Mouse (Mus musculus) c-Kit-positive CD71-positive TER-119-negative erythroid progenitor cells, embryonic 14.5 days (primary cell): ENCODE data around the gene Gusb.

Experiments
- DNase-seq: peaks from one replicate; pipeline ENCODE4 v3.0.0-alpha.2; 2013; ENCODE audit warnings: low read depth

Gene Gusb

DNA sequence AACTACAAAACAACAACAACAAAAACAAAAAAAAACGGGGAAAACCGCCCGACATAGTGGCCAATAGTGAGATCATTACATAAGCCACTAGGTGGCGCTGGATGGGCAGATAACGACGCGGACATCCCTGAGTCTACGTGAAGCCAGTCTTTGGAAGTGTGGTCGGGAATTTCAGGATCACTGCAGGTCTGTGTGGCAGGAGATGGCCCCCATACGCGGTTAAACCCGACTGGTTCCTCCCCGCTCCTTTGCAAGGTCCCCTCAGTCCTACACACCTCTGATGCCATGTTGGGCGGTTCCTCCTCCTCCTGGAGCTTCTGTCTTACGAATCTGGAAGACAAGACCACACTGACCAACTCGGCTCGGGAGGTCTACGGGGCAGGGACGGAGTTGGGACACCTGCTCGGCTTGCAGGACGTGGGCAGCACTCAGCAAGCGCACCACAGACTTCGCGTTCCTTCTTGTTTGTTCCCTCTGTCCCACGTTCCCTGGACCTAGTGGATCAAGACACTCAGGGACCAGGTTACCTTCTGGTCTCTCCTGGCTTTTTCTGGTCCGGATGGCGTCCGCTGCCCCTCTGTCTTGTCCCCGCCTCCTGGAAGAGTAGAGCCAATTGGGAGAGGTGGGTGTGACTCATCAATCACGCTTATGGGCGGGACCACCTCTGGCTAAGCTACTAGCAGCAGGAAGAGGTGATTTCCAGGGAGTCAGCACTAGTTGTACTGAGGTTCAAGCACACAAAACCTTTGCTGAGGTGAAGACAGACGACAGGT, 21.1 kb upstream of the Gusb start:
- DNase-seq = peak; percentile 88

GRCm38 (mm10) chr5:130023067-130023766, 20.4 kb upstream of the Gusb start:
- DNase-seq = no peak

DNA sequence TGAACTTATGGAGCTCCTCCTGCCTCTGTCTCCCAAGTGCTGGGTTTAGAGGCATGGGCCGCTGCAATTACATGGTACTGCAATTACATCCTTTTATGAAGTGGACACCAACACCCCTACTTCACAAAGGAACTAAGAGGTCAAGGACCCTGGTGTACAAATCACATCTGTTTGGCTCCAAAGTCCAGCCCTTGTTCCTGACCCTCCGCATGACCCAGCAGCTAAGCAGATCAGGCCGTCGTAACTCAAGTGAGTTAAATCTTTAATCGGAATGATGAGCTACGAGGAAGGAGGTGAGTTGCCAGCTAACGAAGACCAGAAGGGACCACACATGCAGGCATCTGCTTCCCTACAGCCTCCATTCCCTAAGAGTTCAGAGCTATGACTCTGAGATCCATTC, 19.5 kb upstream of the Gusb start:
- DNase-seq = no peak

DNA sequence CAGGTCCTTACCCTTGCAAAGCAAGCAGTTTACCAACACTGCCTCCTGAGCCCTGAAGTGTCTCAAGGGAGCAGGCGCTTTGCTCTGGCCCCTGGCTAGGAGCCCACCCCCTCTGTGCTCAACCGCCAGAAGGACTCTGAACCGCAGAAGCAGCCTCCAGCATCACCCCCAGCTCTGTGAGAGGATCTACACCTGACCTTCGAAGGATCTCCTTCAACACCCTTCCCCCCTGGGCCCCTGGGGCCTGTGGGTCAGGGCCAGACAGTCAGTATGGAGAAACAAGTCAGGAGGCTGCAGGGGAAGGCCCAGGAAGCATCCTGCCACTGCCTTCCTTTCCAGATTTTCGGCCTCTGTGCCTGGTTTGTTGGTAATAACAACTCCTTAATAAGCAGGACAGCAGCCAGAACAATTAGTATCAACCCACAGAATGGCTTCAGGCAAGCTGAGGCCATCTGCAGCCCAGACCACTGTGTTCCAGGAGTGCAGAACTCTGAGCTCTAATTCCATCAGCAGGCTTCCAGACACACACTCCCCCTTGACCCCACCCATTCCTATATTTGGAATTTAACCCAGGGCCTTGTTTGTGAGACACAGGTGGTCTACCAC, 18.6 kb upstream of the Gusb start:
- DNase-seq = no peak

DNA sequence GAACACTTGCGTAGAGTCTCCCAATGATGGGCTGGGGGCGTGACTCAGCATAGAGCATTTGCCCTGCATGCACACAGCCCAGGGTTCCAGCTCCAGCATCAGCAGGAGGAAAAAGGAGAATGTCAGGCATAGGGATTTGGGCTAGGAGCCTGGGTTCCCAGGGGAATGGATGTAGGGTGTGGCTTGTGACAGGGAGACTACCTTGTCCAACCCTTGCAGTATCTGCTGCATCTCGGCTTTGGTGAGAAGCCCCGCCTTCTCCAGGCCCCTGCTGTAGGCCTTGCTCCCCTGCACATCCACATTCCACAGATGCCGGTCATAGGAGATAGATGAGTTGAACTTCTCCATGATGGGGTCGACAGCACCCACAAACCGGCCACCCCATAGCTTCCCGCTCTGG, 16.6 kb upstream of the Gusb start:
- DNase-seq = no peak

DNA sequence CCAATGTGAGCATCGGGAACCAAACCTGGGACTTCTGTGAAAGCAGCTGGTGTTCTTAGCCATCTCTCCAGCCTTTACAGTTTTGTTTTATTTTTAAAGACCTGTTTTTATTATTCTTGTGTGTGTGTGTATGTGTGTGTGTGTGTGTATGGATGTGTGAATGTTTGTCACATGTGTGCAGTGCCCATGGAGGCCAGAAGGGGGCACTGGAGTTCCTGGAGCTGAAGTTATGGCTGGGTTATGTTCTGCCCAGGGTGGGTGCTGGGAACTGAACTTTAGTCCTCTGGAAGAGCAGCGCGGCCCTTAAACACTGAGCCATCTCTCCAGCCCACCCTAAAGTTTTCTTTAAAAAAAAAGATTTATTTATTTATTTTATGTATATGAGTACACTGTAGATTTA, 12.3 kb upstream of the Gusb start:
- no peak for DNase-seq

- DNase-seq = no peak
These were observed 8.1 kb upstream of the Gusb start for GRCm38 (mm10) chr5:130010961-130011360.

DNA sequence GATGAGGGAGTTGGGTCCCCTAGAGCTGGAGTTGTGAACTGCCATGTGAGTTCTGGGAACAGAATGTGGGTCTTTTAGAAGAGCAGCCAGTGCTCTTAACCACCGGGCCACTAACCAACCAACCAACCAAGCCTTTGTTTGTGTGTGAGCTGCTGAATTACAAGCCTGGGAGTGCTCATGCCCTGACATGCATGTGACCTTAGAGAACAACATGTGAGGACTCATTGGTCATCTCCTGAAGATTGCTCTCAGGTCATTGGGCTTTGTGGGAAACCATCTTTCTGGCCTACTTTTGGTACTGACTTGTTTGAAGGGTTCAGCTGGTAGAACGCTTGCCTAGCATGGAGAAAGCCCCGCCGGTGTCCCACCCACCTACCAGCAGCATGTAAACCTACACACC, 6.9 kb upstream of the Gusb start:
- no peak for DNase-seq

GRCm38 (mm10) chr5:130008034-130008590, 5.3 kb upstream of the Gusb start:
- DNase-seq = no peak

- DNase-seq = no peak
These were observed 4.5 kb upstream of the Gusb start for GRCm38 (mm10) chr5:130007344-130007743.

GRCm38 (mm10) chr5:130003229-130003628, 380 bp upstream of the Gusb start:
- no peak for DNase-seq

DNA sequence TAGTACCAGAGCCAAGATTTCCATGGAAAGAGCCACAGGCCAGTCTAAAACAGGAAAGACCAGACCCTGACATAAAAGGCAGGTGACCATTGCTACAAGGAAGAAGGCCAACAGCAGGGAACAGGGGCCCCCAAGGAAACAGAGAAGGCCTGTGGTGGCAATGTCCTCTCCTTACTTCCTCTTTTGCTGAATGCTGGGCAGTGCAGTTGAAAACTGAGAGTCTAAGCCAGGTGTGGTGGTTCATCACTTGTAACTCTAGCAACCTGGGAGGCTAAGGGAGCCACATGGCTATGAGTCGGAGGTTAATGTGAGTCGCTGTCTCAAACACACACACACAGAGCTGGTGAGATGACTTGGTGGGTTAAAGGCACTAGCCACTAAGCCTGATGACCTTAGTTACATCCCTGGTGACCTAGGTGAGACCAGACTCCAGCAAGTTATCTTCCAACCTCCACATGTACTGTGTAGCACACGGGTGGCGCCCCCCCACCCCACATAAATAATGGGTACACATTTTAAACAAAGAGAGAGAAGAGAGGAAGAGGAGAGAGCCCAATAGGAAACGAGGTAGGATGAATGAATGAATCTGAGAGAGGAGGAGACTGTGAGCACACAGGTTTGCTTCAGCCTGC, 1.4 kb downstream of the Gusb start:
- no peak for DNase-seq

- no peak for DNase-seq
These were observed 2.1 kb downstream of the Gusb start for GRCm38 (mm10) chr5:130000735-130001134.

GRCm38 (mm10) chr5:129999097-129999496, 3.8 kb downstream of the Gusb start:
- DNase-seq = peak; percentile 62

GRCm38 (mm10) chr5:129997700-129998099, 5.1 kb downstream of the Gusb start:
- no peak for DNase-seq

- DNase-seq = no peak
These were observed 7.9 kb downstream of the Gusb start for GRCm38 (mm10) chr5:129994989-129995388.

DNA sequence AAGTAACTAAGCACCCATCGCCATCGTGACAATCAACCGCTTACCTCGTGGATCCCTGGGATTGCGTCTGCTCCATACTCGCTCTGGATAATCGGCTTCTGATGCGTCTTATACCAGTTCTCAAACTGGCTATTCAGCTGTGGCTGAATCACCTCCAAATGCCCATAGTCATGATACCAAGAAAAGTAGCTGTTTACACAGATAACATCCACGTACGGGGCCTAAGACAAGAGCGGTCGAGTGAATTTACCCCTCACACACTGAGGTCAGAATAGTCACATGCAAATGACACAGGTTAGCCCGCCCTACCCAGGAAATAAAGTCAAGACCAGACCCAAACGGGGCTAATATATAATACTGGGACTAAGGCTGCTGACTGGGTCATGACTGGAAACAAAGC, 9.5 kb downstream of the Gusb start:
- no peak for DNase-seq

- DNase-seq = no peak
These were observed 11.0 kb downstream of the Gusb start for GRCm38 (mm10) chr5:129991898-129992297.

- no peak for DNase-seq
These were observed 13.5 kb downstream of the Gusb start for GRCm38 (mm10) chr5:129989376-129989775.

DNA sequence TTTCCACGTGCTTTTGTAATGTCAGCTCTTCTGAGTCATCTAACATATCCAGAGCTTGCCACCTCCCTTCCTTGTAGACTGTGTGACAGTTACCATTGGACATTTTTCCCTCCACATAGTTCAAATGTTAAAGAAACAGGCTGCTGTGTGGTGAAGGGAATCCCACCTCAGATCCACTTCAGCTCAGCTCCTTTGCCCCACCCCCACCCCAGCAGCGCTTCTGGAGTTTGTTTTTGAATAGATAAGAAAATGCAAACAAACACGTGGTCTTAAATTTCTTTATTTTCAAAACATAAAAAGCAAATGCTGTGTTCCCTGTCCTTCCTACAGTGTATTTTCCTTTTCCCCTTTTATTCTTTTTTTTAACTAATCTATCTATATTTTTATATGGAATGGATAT, 22.6 kb downstream of the Gusb start:
- DNase-seq = no peak

DNA sequence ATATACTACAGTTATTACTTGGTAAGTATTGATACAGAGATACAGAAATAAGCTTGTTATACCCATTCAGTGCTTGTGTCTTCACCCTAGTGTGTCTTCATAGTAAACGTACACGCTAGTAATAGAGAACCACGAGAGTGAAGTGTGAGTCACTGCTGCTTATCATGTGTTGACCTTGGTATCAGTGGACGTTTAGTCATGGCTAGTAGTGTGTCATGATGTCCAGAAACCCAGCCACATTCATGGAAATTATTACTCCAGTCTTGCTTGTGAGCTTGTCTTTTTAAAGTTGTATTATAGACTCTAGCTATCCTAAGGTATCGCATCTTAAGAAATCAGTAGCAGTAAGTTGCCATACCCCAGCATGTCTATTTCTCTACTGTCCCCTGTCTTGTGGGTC, 24.2 kb downstream of the Gusb start:
- no peak for DNase-seq

- no peak for DNase-seq
These were observed 25.1 kb downstream of the Gusb start for GRCm38 (mm10) chr5:129977768-129978167.
